Mouse (Mus musculus): ENCODE measurements at regions not wholly inside any gene's neighbourhood (a gene's known extent, or its start where the extent isn't known, plus 50 kb on each side); places are given as distances from the start of the nearest gene placed in this dataset.
"Not testable (repeated sequence)": the region's sequence is repeated elsewhere in the genome, so short reads cannot be mapped to it uniquely, and the experiment has no call there.

GRCm38 (mm10) chr2:21976337-21976736 is 251.0 kb upstream of the Myo3a start:
- ATAC-seq (ENCODE audit: poor library complexity, severe bottlenecking) = no peak

GRCm38 (mm10) chr2:21976831-21977230 is 250.5 kb upstream of the Myo3a start:
- no peak for ATAC-seq (ENCODE audit: poor library complexity, severe bottlenecking)

GRCm38 (mm10) chr2:21980177-21980576 is 247.1 kb upstream of the Myo3a start:
- no peak for ATAC-seq (ENCODE audit: poor library complexity, severe bottlenecking)

- no peak for ATAC-seq (ENCODE audit: poor library complexity, severe bottlenecking)
Observed at GRCm38 (mm10) chr2:22024438-22024837, 202.9 kb upstream of the Myo3a start.

DNA sequence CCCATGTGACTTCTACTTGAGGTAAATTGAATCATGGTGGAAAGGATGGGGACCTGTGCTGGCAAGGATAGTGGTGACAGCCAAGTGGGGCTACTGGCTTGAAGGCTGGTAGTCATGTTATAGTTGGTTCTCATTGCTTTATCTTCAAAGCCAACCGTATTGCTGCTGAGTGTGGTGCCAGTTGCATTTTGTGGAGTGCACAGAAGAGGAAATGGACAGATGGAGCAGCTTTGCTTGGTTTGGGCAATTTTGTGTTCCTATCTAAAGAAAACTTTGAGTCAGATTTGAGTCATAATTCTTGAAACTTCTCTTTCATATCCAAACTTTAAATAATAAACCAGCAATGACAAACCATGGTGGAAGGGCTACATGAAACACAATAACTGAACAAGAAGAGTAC is 200.5 kb upstream of the Myo3a start:
- no peak for ATAC-seq (ENCODE audit: poor library complexity, severe bottlenecking)

DNA sequence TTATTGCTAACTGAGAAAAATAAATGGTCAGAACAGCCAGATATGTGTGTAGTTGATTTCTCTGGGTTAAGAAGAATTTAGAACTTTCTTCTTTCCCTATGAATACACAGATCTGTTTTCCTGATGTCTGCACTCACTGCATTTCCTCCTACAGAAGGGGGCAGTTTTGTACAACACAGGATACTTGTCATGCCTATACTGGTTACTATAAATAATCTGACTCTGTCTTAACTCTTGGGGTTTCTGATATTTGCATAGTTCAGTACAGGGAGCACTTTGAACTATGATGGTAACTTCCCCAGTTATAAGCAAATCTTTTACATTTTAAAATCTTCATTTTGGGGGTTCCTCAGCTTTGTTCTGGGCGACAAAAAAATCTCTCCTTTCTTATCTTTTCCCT is 198.7 kb upstream of the Myo3a start:
- ATAC-seq (ENCODE audit: poor library complexity, severe bottlenecking) = no peak

DNA sequence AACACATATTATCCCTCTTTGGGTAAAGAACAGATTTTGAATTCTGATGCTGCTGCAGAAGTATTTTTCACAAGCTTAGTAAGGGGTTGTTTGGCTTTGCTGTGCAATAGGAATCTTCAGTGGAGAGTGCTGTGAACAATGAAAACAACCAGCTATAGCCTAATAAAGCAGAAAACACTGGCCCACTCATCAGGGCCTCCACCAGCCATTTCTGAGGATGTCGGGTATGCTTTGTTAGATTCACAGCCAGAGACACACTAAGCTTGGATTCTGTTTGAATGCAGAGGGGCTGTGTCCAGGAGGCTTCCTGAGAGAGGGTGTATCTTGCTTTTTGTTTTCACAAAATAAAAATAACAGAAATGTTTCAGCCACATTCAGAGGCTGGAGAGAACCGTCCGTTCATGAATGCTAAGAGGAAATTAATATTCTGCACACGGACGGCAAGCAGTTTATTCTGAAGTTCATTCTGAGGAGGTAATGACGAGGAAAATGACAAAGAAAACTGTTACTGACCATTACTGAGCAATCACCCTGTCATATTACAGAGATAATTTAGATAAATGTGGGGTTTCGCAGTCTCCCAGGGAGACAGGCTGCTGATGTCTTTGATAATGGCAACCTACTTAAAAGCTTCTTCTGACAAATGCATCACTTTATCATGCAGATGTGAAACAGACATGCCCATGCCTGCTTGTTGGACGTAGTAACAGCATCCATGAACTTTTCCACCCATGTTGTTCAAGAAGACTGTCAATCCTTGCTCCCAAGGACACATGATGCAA is 198.1 kb upstream of the Myo3a start:
- no peak for ATAC-seq (ENCODE audit: poor library complexity, severe bottlenecking)

DNA sequence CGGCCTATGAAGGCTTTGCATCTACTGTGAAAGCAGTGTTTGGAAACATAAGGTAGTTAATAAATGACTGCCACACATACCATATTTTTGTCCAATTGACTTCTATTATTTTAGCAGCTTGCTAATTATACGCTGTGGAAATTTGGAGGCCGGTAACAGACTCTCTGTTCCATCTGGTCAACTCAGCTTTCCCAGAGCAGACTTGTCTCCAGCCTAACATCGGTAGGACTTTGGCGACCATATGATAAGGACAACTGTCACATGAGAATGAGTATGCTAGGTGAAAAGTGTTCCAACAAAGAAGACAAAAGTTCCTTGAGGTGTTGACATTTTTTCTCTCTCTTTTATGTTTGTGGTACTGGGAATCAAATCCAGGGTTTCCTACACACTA is 197.5 kb upstream of the Myo3a start:
- ATAC-seq (ENCODE audit: poor library complexity, severe bottlenecking) = no peak

GRCm38 (mm10) chr2:22036841-22037240 is 190.5 kb upstream of the Myo3a start:
- ATAC-seq (ENCODE audit: poor library complexity, severe bottlenecking) = no peak

DNA sequence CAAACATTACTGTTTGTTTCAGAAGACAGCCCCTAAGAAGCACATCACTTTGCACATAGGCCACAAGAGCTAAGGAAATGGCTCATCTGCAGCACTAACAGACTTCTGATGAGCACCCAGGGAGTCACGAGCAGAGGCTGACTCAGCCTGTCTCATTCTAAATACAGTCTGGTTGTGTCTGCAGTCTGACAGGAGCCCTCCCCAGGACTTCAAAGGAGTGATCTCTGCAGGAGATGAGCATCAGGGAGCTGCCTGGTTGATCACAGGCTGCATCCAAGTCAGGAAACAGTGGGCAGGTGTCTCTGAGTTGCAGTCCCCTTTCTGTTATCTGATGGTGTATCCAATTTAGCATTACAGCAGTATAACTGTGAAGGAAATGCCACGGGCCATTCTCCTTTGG is 188.5 kb upstream of the Myo3a start:
- no peak for ATAC-seq (ENCODE audit: poor library complexity, severe bottlenecking)

- ATAC-seq (ENCODE audit: poor library complexity, severe bottlenecking) = not testable (repeated sequence)
Observed at GRCm38 (mm10) chr2:22043937-22044336, 183.4 kb upstream of the Myo3a start.

GRCm38 (mm10) chr2:22044949-22045348 is 182.4 kb upstream of the Myo3a start:
- ATAC-seq (ENCODE audit: poor library complexity, severe bottlenecking) = no peak

DNA sequence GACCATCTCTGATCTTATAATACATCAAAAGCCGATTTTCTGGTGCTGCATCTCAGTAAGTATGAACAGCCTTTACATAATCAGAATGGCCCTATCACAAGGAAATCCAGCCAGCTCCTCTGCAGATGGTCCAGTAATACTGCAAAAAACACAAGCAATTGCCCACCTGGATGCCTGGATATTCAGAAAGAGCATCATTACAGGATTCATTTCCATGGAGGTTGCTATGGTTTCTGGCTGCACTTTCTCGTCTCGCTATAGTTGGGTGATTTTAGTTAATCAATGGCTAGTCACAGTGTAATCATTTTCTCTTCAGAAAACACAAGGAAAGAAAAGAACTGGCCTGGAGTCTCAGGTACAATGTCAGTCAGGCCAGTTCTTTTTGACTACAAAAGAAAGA is 179.8 kb upstream of the Myo3a start:
- ATAC-seq (ENCODE audit: poor library complexity, severe bottlenecking) = no peak

DNA sequence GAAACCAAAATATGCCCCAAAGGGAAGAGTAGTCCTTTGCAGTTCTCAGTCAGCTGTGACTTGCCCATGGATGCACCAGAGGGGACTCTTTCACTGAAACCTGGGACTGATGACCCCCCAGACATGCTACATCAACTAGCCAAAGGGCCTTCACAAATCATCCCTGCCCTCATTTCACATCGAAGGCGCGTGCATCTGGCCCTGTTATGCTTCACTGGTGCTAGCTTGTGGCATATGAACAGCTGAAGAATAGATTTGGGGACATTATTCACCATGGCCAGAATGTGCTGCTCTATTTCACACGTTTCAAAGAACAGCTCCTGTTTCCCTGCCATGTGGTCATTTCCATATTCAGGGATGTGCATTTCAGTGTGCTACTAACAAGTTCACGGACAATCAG is 160.8 kb upstream of the Myo3a start:
- no peak for ATAC-seq (ENCODE audit: poor library complexity, severe bottlenecking)

- ATAC-seq (ENCODE audit: poor library complexity, severe bottlenecking) = no peak
Observed at GRCm38 (mm10) chr2:22096848-22097247, 130.5 kb upstream of the Myo3a start.

GRCm38 (mm10) chr2:22105150-22105549 is 122.2 kb upstream of the Myo3a start:
- ATAC-seq (ENCODE audit: poor library complexity, severe bottlenecking) = no peak

- ATAC-seq (ENCODE audit: poor library complexity, severe bottlenecking) = no peak
Observed at GRCm38 (mm10) chr2:22149721-22150120, 77.6 kb upstream of the Myo3a start.

- ATAC-seq (ENCODE audit: poor library complexity, severe bottlenecking) = no peak
Observed at GRCm38 (mm10) chr2:22156576-22156975, 70.7 kb upstream of the Myo3a start.

DNA sequence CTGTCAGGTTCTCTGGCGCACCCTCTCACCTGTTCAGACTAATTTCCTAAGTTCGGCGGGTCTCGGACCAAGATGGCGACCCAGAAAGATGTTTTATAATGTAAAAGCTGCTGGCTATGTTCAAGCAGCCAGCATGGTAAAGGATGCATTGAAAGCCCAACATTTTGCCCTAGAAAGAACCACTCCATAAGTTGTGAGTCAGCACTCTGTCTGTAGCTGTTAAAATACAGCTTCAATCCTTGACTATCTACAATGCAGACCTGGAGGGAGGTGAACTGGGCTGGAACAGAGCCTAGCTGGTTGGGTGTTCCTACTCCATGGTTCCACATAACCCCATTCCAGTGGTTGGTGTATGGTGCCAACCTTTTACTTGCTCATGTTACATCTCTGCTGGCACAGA is 61.9 kb upstream of the Myo3a start:
- no peak for ATAC-seq (ENCODE audit: poor library complexity, severe bottlenecking)

- ATAC-seq (ENCODE audit: poor library complexity, severe bottlenecking) = no peak
Observed at GRCm38 (mm10) chr2:22165919-22166318, 61.4 kb upstream of the Myo3a start.
